Mouse (Mus musculus): ENCODE data around the gene Il9r. TPM values are rescaled to one million over a fixed set of nuclear protein-coding genes. Genes with fewer than 3 reads are reported as not detected.
A peak's percentile ranks its signal among the peaks of the same experiment; 100 is the strongest.

Il9r gene
- total RNA-seq, 2 experiments from 2014 or later, result not detected

DNA sequence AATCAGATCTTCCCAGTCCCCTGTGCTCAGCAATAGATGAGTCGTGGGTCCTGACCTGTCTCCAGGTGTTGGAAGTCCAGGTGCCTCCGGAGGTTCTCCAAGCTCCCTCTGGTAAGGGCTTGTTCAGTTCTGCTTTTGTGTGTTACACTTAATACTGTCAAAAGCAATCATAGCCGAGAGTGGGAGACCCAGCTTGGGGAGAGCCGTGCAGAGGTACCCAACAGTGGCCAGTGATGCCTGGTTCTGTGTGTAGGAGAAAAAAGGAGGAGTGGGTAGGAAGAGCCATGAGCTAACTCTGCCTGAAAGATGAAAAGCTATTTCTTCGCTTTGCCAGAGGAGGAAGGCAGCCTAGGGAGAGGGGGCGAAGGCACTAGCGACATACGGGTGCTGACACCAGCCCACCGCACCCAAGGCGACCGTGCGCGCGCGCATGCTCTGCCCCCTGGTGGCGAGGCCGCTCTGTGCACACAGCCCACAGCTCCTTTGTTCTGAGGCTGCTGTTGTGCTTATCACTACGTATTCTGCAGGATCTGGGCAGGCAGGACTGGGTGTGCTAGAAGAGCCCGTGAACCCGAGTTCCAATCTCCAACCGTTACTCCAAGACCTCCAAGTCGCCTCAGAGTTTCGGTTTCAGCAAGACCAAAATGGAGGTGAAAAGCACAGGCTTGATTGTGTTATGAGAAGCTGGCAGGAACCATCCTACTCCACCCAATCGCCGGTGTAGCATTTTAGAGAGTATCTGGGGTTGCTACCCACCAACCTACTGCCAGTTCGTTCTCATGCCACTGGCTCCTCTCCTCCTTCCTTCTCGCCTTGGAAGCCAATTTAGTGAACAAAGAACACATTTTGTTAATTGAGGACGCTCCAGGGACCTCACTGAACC is 37.9 kb downstream of the Il9r start:
- ATAC-seq (ENCODE audit: poor library complexity, severe bottlenecking), result peak; percentile 91

DNA sequence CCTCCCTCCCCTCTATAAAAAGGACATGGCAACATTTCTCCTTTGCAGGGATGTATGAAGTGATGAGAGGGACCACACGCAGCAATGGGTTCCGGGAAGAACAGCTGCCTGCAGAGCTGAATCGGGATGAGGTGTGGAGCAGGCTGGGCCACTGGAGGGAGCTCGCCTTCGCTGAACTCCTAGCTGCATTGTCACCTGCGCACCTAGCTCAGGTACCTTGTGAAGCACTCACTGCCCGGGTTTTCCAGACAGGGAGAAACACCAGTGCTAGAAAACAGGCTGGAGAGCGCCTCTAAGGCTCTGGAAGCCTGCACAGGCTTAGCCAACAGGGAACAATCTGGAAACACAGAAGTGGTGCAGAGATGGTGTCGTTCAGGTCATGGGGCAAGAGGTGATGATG is 38.6 kb downstream of the Il9r start:
- ATAC-seq (ENCODE audit: poor library complexity, severe bottlenecking), result no peak

DNA sequence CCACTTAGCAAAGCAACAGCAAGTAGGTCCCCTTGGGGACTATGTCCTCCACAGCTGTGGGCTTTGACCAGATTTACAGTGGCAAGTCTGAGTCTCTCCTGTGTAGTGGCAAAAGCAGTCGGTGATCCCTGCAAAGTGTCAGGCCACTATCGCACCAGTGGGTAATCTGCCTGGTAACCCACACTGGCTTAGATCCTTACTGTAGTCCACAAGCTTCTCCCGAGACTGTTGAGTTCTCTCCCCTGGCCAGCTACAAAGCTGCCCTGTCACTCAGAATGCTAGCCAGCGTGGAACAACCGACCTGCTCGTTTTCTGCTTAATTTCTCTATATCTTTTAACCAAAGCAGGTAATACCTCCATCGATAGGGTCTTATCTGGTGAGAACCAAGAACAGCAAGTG is 39.7 kb downstream of the Il9r start:
- ATAC-seq (ENCODE audit: poor library complexity, severe bottlenecking), result no peak

GRCm38 (mm10) chr11:32159176-32159575 is 40.9 kb downstream of the Il9r start:
- no peak for ATAC-seq (ENCODE audit: poor library complexity, severe bottlenecking)

GRCm38 (mm10) chr11:32157791-32158594 is 42.1 kb downstream of the Il9r start:
- ATAC-seq (ENCODE audit: poor library complexity, severe bottlenecking), result no peak

- ATAC-seq (ENCODE audit: poor library complexity, severe bottlenecking), result no peak
These were observed 43.0 kb downstream of the Il9r start for GRCm38 (mm10) chr11:32156854-32157630.

DNA sequence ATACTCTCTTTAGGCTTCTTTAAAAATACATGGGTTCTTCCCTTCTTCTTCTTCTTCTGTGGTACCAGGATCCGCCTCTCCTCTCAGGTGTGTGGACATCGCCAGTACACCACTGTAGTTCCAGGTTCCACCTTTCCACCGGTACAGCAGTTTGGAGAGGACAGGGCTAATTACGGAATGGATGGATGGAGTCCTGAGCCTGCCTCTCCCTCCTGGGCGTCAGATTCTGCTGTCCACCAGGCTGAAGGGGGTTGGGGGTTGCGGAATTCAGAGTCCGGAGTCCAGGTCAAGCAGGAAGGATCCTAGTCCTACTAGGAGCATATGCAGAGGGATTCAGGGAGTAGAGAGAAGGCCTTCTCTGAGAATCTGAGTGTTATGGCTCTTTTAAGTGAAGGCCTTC is 46.9 kb downstream of the Il9r start:
- ATAC-seq (ENCODE audit: poor library complexity, severe bottlenecking), result no peak

GRCm38 (mm10) chr11:32152814-32153213 is 47.3 kb downstream of the Il9r start:
- ATAC-seq (ENCODE audit: poor library complexity, severe bottlenecking), result no peak

DNA sequence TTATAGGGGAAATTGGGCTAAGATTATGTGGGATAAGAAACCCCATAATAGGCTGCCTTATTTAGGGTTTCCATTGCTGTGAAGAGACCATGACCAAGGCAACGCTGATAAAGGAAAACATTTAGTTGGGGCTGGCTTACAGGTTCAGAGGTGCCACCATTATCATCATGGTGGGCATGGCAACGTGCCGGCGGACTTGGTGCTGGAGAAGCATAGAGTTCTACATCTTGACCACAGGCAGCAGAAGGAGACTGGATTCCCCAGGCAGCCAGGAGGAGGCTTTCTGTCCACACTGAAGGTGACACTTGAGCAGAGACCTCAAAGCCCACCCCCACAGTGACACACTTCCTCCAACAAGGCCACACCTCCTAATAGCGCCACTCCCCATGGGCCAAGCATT is 48.8 kb downstream of the Il9r start:
- ATAC-seq (ENCODE audit: poor library complexity, severe bottlenecking), result no peak

- no peak for ATAC-seq (ENCODE audit: poor library complexity, severe bottlenecking)
These were observed 50.5 kb downstream of the Il9r start for GRCm38 (mm10) chr11:32149605-32150004.

GRCm38 (mm10) chr11:32142771-32143170 is 57.3 kb downstream of the Il9r start:
- no peak for ATAC-seq (ENCODE audit: poor library complexity, severe bottlenecking)

GRCm38 (mm10) chr11:32141627-32142586 is 58.2 kb downstream of the Il9r start:
- no peak for ATAC-seq (ENCODE audit: poor library complexity, severe bottlenecking)

DNA sequence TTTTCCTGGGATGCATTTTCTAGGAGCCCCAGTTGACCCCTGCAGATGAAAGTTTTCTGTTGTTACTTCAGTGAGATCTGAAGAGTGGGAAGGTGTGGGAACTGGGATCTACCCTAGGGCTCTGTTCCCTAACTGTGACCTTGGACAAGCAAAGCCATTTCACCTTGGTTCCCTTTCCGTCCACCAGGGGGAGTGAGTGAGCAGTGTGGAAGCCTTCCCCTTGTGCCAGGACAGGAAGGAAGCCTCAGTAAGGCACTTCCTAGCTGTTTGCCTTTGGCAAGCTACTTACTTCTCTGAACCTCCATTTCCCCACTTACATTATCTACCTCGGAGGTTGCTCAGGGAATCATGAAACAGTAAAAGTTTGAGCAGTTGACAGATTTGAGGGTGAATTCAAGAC is 59.0 kb downstream of the Il9r start:
- ATAC-seq (ENCODE audit: poor library complexity, severe bottlenecking), result peak; percentile 77

DNA sequence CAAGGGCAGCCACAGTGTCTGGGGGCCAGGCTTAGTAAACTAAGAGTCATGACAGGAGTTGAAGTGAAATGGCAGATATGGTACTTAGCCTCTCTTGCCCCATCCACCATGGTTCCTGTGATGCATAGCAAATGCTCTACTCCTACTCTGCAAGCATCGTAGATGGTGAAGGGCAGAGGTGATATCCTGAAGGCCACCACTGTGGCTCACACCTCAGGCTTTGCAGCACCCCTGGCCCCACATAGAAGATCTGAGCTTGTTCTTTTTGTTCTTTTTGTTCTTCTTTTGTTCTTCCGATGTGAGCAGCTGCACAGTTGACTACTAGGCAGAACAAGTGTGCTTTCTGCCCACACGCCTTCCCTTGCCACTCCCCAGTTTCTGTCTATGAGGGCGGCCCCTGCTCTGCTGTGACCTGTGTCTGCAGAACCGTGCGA is 60.5 kb downstream of the Il9r start:
- no peak for ATAC-seq (ENCODE audit: poor library complexity, severe bottlenecking)

- no peak for ATAC-seq (ENCODE audit: poor library complexity, severe bottlenecking)
These were observed 61.5 kb downstream of the Il9r start for GRCm38 (mm10) chr11:32138614-32138964.

DNA sequence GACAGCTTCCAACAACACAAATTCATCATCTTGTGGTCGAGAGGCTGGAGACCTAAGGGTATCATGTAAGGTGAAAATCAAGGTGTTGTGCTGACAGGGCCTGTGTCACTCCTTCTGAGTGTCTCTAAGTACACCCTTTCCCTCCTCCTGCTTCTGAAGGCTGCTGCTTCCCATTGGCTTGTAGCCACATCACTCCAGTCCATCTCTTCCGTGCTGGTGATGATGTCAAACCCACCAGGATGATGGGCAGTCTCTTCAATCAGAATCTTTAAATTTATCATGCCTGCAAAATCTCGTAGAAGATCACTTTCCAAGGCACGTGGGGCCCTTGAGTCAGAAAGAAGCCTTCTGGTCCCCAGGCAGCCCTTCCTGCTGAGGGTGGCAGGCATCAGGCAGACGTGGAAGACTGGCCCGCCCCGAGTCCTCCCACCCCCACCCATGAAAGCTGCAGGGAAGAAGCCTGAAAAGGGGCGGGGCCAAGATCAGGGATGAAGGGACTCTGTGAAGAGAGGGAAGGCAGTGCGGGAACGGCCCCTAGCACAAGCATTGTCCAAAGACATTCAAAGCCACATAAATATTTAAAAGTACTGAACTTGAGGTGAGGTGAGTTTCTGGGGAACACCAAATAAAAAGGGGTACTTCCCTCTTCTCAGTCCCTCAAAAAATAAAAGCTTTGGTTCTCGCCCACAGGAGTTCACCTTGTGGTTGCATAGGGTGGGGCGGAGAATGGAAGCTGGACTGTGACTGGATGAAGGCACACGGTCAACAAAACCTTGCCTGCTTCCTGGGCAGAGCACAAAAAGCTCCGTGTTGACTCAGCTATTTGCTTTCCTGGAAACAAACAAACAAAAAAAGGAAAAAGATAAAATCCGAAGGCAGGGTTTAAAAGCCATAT is 62.1 kb downstream of the Il9r start:
- no peak for ATAC-seq (ENCODE audit: poor library complexity, severe bottlenecking)

Measured in megakaryocyte, adult 5-6 weeks (primary cell).